In genomic region chr6:134983529-134984370, GRCm38 (mm10) we compare ENCODE assay signal across 8 mouse cellular contexts. TPM values are rescaled to one million over a fixed set of nuclear protein-coding genes. Genes with fewer than 3 reads are reported as not detected.
A peak's percentile ranks its signal among the peaks of the same experiment; 100 is the strongest.
DNase-seq lines count a peak whose midpoint lies in the region; ATAC-seq and TF ChIP-seq lines count a peak whose summit lies in the region.

No protein-coding gene starts in this region.

- TF ChIP-seq CTCF in C2C12 (IDR thresholded peaks at IDR 0.05; ENCODE audit: control insufficient read depth, insufficient read depth, insufficient read length) = peak; percentile 89
- TF ChIP-seq CTCF in brain, embryonic 14.5 days (IDR thresholded peaks at IDR 0.05; ENCODE audit: borderline replicate concordance, extremely low read depth, insufficient read depth, insufficient read length) = peak; percentile 66
- TF ChIP-seq CTCF in liver, adult 2 months (IDR thresholded peaks at IDR 0.05; ENCODE audit: low read depth, low read length) = peak; percentile 78

- peak; percentile 50; the same call in 1 of the 2 replicates for TF ChIP-seq POLR2A in brain, embryonic 14.5 days (IDR thresholded peaks at IDR 0.05; ENCODE audit: borderline replicate concordance, extremely low read depth, insufficient read depth, insufficient read length, poor library complexity, severe bottlenecking)
- no peak for TF ChIP-seq POLR2A in liver, adult 2 months (IDR thresholded peaks at IDR 0.05; ENCODE audit: extremely low read depth, insufficient read depth, low read length)

- ATAC-seq in heart, embryonic 12.5 days (ENCODE audit: insufficient number of reproducible peaks, low FRiP score) = peak; percentile 86
- peak; percentile 94 for ATAC-seq in kidney, embryonic 16.5 days (ENCODE audit: low FRiP score, low TSS enrichment)
- ATAC-seq in monocyte, adult 5-6 weeks (replicated peaks; ENCODE audit: insufficient number of reproducible peaks, low FRiP score, low TSS enrichment, poor library complexity, severe bottlenecking) = peak; percentile 78

- H3K9me3 ChIP-seq in erythroblast, embryonic 14.5 days (ENCODE audit: control insufficient read depth, low read length) = no peaks in the 10 kb centered on the region
- no peaks in the 10 kb centered on the region for H3K9me3 ChIP-seq in heart, embryonic 12.5 days (replicated peaks)
- no peaks in the 10 kb centered on the region for H3K9me3 ChIP-seq in kidney, embryonic 16.5 days (ENCODE audit: low read length)

- H3ac ChIP-seq in C2C12 (ENCODE audit: control insufficient read depth, insufficient read length, low read depth) = peak overlapping the region; percentile 84

- peaks cover 65% of the 10 kb centered on the region for H3K4me1 ChIP-seq in erythroblast, embryonic 14.5 days (ENCODE audit: control insufficient read depth)
- H3K4me1 ChIP-seq in heart, embryonic 12.5 days (replicated peaks) = peaks cover 29% of the 10 kb centered on the region
- H3K4me1 ChIP-seq in kidney, embryonic 16.5 days (ENCODE audit: insufficient read depth, low read length) = peaks cover 14% of the 10 kb centered on the region
- peaks cover 5% of the 10 kb centered on the region for H3K4me1 ChIP-seq in liver, adult 2 months (ENCODE audit: control insufficient read depth, insufficient read depth, low read length)

- H3K4me2 ChIP-seq in heart, embryonic 12.5 days = peak overlapping the region; percentile 85
- peak overlapping the region; percentile 90 for H3K4me2 ChIP-seq in kidney, embryonic 16.5 days (replicated peaks; ENCODE audit: low read depth, low read length)

- peak overlapping the region; percentile 76 for H3K9ac ChIP-seq in heart, embryonic 12.5 days
- peak overlapping the region; percentile 74 for H3K9ac ChIP-seq in kidney, embryonic 16.5 days (replicated peaks; ENCODE audit: low read length)
- peak overlapping the region; percentile 77 for H3K9ac ChIP-seq in liver, adult 2 months (ENCODE audit: low read depth, low read length)

- H3K27me3 ChIP-seq in C2C12 (ENCODE audit: control insufficient read depth, insufficient read depth, insufficient read length) = no peaks in the 10 kb centered on the region
- peaks cover 2% of the 10 kb centered on the region; the same call in 1 of the 2 replicates for H3K27me3 ChIP-seq in erythroblast, embryonic 14.5 days (ENCODE audit: control insufficient read depth)
- H3K27me3 ChIP-seq in heart, embryonic 12.5 days (replicated peaks) = no peaks in the 10 kb centered on the region
- H3K27me3 ChIP-seq in kidney, embryonic 16.5 days (ENCODE audit: insufficient read depth, low read length) = no peaks in the 10 kb centered on the region; the same call in 1 of the 2 replicates
- H3K27me3 ChIP-seq in liver, adult 2 months (ENCODE audit: control insufficient read depth, insufficient read depth, low read length) = no peaks in the 10 kb centered on the region

- H3K36me3 ChIP-seq in C2C12 (ENCODE audit: control insufficient read depth, insufficient read depth) = no peaks in the 10 kb centered on the region
- no peaks in the 10 kb centered on the region for H3K36me3 ChIP-seq in erythroblast, embryonic 14.5 days (ENCODE audit: control insufficient read depth)
- no peaks in the 10 kb centered on the region for H3K36me3 ChIP-seq in heart, embryonic 12.5 days
- no peaks in the 10 kb centered on the region for H3K36me3 ChIP-seq in kidney, embryonic 16.5 days (ENCODE audit: insufficient read depth, low read length)
- no peaks in the 10 kb centered on the region for H3K36me3 ChIP-seq in liver, adult 2 months (ENCODE audit: control insufficient read depth, insufficient read depth, low read length)

- no peaks in the 10 kb centered on the region for H3K79me3 ChIP-seq in C2C12 (ENCODE audit: low read depth)

- peak overlapping the region; percentile 24 for H3K27ac ChIP-seq in heart, embryonic 12.5 days (ENCODE audit: poor library complexity, severe bottlenecking)
- peak overlapping the region; percentile 79 for H3K27ac ChIP-seq in kidney, embryonic 16.5 days (ENCODE audit: low read length)
- H3K27ac ChIP-seq in liver, adult 2 months (replicated peaks; ENCODE audit: insufficient read depth, low read depth, low read length) = no peak overlapping the region

- H3K79me2 ChIP-seq in C2C12 (ENCODE audit: control insufficient read depth, insufficient read depth) = no peaks in the 10 kb centered on the region
- no peaks in the 10 kb centered on the region for H3K79me2 ChIP-seq in liver, adult 2 months (ENCODE audit: control insufficient read depth, insufficient read depth, low read length)

- 2% methylated on average over 62 of the region's 62 CpGs for WGBS in heart, embryonic 12.5 days
- 2% methylated on average over 62 of the region's 62 CpGs for WGBS in kidney, embryonic 16.5 days
- WGBS in liver, adult 2 months = 4% methylated on average over 62 of the region's 62 CpGs

- DNase-seq in brain, embryonic 14.5 days (ENCODE audit: low read depth) = peak; percentile 94
- DNase-seq in liver, adult 2 months (ENCODE audit: extremely low read depth, low read depth, low spot score) = peak; percentile 63
- DNase-seq in spleen, postnatal 36 days (ENCODE audit: low spot score in 2 of 2) = peak; percentile 82 to 83

- peak overlapping the region; percentile 21 for H3K4me3 ChIP-seq in C2C12 (ENCODE audit: insufficient read depth, poor library complexity, severe bottlenecking)
- H3K4me3 ChIP-seq in erythroblast, embryonic 14.5 days (replicated peaks) = peak overlapping the region; percentile 75
- H3K4me3 ChIP-seq in heart, embryonic 12.5 days = peak overlapping the region; percentile 61
- peak overlapping the region; percentile 66 for H3K4me3 ChIP-seq in kidney, embryonic 16.5 days (ENCODE audit: low read length)
- H3K4me3 ChIP-seq in liver, adult 2 months (ENCODE audit: insufficient read depth, low read depth, low read length) = peak overlapping the region; percentile 76

TF ChIP-seq in C2C12, 6 proteins besides CTCF, POLR2A, EP300 and RAD21:
- TF ChIP-seq MAX (IDR thresholded peaks at IDR 0.05) = no peak
- no peak for TF ChIP-seq FOSL1 (IDR thresholded peaks at IDR 0.05; ENCODE audit: insufficient read depth, low read length, poor library complexity, severe bottlenecking)
- no peak for TF ChIP-seq MYOD1 (IDR thresholded peaks at IDR 0.05; ENCODE audit: control insufficient read depth, insufficient read length, low read depth)
- TF ChIP-seq CEBPB (IDR thresholded peaks at IDR 0.05; ENCODE audit: low read depth) = no peak

RNA-seq across cellular contexts. Expression of gene Apold1, which starts 2.2 kb away (rescaled TPM):
- 0.05 TPM for polyA plus RNA-seq in C2C12 (2012; fragmentation: generic; extraction: Trizol)
- 2.2 and 2.8 TPM in 2 replicates for polyA plus RNA-seq in brain, embryonic 14.5 days (2012; rRNA removed)
- polyA plus RNA-seq in erythroblast, embryonic 14.5 days (2012) = 0.01 and 0.03 TPM in 2 replicates
- 5.4 and 5.8 TPM in 2 replicates for polyA plus RNA-seq in heart, embryonic 12.5 days (2016; fragmentation: Nextera tagmentation; extraction: Ambion mirVana)
- 3.7 and 4.4 TPM in 2 replicates for polyA plus RNA-seq in kidney, embryonic 16.5 days (2015; fragmentation: Nextera tagmentation; extraction: Ambion mirVana)
- 0.55 and 1.0 TPM in 2 replicates for total RNA-seq in liver, adult 2 months (2014; rRNA removed)
- polyA plus RNA-seq in liver, adult 2 months (2012; rRNA removed) = 0.40 and 0.49 TPM in 2 replicates
- 0.32 to 0.49 TPM (median 0.38 TPM) in 3 replicates for total RNA-seq in monocyte, adult 5-6 weeks (2017)

RNA-seq across cellular contexts. Expression of gene Ddx47, which starts 27.7 kb away (rescaled TPM):
- polyA plus RNA-seq in C2C12 (2012; fragmentation: generic; extraction: Trizol) = 79.3 TPM
- 74.4 and 86.3 TPM in 2 replicates for polyA plus RNA-seq in brain, embryonic 14.5 days (2012; rRNA removed)
- 0.84 and 0.96 TPM in 2 replicates for polyA plus RNA-seq in erythroblast, embryonic 14.5 days (2012)
- 64.3 and 65.4 TPM in 2 replicates for polyA plus RNA-seq in heart, embryonic 12.5 days (2016; fragmentation: Nextera tagmentation; extraction: Ambion mirVana)
- 126 TPM in 2 replicates for polyA plus RNA-seq in kidney, embryonic 16.5 days (2015; fragmentation: Nextera tagmentation; extraction: Ambion mirVana)
- total RNA-seq in liver, adult 2 months (2014; rRNA removed) = 25.6 and 26.7 TPM in 2 replicates
- polyA plus RNA-seq in liver, adult 2 months (2012; rRNA removed) = 22.2 and 26.4 TPM in 2 replicates
- total RNA-seq in monocyte, adult 5-6 weeks (2017) = 104 to 152 TPM (median 151 TPM) in 3 replicates

Comparison
In these comparisons a context has a peak if more than half of its experiments do, and no peak if none do; other contexts are left out.
1. H3K4me3 ChIP-seq: peak in every context shown above with its lines; median percentile 76 in liver, adult 2 months; 75 in erythroblast, embryonic 14.5 days; 66 in kidney, embryonic 16.5 days; 61 in heart, embryonic 12.5 days; 21 in C2C12.
2. RNA of gene Ddx47, which starts 27.7 kb away (polyA plus RNA-seq): 126 TPM in kidney, embryonic 16.5 days, 79.3 TPM in C2C12 (single experiment), 74.4 to 86.3 TPM in brain, embryonic 14.5 days, 64.3 to 65.4 TPM in heart, embryonic 12.5 days and 22.2 to 26.4 TPM in liver, adult 2 months; 0.84 to 0.96 TPM in erythroblast, embryonic 14.5 days; every median in the first group is over 10 times any median in the second.
3. Peak in every context shown above with its lines, with median percentiles within 50 percentile points of each other: CTCF ChIP-seq, DNase-seq, ATAC-seq and H3K9ac ChIP-seq.